Mouse (Mus musculus): ENCODE results near the gene Plgrkt.

Plgrkt gene

DNA sequence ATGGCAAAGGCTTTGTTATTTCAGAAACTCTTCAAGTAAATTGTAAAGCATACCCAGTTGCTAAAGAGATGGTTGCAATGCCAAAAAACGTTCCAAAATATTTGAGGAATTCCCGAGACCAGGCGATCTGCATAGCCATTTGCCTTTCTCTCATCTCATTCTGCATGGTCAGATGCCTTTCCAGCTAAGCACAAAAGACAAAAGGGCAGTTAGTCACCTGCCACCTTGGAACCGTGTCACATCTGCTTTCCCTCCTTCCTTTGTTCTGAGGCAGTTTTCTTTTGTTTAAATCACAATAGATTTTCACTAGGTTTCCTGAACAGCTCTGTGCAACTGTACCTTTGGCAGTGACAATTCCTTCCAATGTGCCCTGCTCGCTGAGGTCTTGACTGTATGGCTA, 16.2 kb downstream of the Plgrkt start:
- no peak for DNase-seq

DNA sequence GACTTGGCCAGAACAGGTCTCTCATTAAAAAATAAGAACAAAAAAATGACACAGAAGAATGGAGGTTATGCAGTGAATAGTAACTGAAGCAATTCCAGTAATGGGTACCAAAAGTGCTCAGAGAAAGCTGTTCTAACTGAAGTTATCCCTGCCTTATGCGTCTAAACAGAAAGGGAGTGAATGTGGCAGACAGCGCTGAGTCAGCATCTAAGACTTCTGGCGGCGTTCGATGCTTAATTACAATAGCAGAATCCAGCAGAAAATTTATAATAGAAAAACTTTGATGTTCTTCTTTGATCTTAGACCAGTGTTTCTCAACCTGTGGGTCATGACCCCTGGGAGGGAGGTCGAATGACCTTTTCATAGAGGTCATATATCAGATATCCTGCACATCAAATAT, 21.6 kb downstream of the Plgrkt start:
- no peak for DNase-seq

DNA sequence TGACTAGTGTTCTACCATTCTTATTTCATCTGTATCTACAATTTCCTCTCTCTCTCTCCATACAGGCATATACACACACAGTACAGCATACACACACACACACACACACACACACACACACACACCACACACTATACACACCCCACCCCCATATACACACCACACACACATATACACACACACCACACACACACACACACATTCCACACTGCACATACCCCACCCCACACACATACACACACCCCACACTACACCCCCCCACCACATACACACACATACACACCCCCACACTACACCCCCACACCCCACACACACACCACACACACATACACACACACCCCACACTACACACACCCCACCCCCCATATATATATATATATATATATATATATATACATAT, 22.3 kb downstream of the Plgrkt start:
- DNase-seq: no peak

GRCm38 (mm10) chr19:29342281-29342680, 24.9 kb downstream of the Plgrkt start:
- DNase-seq: no peak

GRCm38 (mm10) chr19:29341029-29341428, 26.2 kb downstream of the Plgrkt start:
- DNase-seq: no peak

GRCm38 (mm10) chr19:29336624-29337023, 30.6 kb downstream of the Plgrkt start:
- no peak for DNase-seq

GRCm38 (mm10) chr19:29334068-29334745, 33.0 kb downstream of the Plgrkt start, which contains the start of gene Rln1:
TSS of gene Rln1 (minus strand) at chr19:29334670.
- no peak for DNase-seq

DNA sequence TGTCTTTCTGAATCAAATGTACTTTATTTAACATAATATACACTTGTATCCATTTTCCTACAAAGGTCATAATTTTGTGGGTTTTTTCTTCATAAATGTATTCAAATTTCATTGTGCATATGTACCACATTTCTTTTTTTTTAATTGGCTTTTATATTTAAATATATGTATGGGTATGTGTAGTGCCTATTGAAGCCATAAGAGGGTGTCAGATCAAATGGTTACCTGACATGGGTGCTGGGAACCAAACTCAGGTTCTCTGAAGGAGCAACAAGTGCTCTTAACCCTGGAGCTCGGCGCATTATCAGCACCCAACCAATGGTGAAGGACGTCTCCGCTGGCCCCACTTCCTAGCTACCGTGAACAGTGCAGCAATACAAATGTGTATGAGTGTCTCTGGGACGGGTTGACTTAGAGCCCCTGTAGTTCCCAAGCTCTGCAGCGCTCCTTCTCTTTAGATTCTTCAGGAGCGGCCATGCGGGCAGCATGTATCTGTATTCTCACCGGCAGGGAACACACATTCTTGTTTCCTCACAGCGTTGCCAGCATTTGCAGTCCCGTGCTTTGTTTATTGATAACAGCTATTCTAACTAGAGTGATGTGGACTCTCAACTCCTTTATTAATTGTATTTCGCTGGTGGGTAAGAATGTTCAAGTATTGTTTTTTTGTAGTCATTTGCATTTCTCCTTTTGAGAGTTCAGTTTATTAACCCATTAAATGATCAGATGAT, 40.2 kb downstream of the Plgrkt start:
- no peak for DNase-seq

DNA sequence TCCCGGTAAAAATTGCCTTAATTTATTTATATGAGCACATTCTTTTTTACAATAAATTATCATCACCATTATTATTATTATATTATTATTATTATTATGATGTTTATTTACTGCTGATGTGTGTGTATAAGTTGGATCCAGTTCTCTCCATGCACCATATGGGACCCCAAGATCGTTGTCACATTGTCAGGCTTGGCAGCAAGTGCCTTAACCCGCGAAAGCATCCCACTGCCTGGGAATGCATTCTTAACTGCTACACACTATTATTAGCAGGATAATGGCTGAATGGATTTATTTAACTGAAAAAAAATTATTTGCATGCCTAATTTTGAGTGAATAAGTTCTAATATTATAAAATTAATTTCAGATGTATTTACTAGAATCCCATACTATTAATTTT, 40.8 kb downstream of the Plgrkt start:
- DNase-seq: no peak

DNA sequence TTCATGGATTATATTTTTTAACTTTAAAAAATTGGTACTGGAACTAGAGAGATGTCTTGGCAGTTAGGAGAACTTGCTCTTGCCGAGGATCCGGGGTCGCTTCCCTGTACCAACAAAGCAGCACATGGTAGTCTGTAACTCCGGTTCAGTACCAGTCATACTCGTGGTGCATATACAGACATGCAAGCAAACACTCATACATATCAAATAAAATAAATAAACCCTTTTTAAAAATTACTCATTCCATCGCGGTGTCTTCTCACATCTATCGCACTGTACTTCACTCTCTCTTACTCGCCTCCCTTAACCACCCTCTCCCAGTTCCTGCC, 41.4 kb downstream of the Plgrkt start:
- DNase-seq: no peak

DNA sequence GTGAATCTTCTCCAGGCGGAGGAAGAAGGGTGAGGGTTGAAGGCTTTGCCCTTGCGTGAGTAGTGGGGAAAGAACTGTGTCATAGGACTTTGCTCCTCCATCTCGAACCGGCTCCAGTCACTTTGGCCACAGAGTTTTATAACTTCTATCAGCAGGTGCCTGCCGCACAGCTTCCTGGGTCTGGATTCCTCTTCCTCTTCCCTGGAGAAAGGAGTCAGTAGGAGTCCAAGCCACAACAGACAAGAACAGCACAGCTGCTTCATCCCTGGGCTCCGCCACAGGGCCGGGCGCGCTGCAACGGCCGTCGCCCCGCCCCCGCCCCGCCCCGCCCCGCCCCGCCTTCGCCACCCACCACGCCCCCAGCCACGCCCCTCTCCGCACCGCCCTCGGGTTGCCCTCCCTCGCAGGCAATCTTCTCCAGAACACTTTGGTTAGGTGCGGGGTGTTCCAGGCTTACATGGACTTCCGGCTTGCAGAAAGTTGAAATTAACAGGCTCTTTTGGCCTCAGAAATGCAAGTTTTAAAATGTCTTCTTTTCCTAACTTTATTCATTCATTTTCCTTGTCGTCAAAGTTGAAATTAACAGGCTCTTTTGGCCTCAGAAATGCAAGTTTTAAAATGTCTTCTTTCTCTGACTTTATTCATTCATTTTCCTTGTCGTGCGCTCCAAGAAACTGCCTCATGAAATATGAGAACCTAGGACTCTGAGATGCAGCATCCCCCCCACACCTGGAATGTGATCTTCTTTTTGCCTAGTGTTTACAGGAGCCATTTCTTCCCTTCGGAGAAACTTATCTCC, 41.9 kb downstream of the Plgrkt start, which contains the start of gene Insl6:
Gene Insl6, minus strand, starts transcription at position 304 of the 799 bp plus-strand sequence.
- DNase-seq: peak; percentile 79

- DNase-seq: peak; percentile 23
These were observed 43.7 kb downstream of the Plgrkt start for GRCm38 (mm10) chr19:29323416-29324049.

DNA sequence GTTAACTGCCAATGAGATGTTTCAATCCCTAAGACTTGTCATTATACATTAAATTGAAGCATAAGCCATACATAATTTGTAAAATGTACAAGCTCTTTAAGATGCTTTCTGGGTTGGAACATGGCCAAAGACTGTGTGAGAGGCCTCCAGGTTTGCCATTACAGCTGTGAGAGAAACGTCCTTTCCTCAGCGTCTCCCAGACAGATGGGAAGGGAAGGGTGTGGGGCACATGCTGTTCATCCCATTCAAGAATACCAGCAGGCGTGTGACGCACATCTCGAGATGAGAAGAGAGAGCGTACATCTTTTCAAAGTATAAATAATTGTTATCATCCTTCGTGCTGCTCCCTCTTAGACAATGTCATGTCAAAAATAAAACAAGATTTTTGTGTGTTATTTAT, 54.5 kb downstream of the Plgrkt start:
- DNase-seq: no peak

- no peak for DNase-seq
These were observed 55.4 kb downstream of the Plgrkt start for GRCm38 (mm10) chr19:29311791-29312190.

DNA sequence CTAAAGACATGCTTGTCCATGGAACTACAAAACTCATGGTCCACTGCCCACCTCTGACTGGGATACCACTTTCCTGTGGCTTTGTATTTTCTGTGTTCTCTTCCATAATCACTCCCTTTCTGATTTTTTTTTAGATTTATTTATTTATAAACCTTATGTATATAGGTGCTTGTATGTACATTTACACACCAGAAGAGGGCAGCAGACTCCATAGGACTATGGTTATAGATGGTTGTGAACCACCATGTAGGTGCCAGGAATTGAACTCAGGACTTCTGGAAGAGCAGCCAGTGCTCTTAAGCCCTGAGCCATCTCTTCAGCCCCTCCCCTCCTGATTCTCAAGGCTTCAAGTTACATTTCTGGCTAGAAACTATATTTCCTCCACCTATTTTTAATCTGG, 58.4 kb downstream of the Plgrkt start:
- no peak for DNase-seq

DNA sequence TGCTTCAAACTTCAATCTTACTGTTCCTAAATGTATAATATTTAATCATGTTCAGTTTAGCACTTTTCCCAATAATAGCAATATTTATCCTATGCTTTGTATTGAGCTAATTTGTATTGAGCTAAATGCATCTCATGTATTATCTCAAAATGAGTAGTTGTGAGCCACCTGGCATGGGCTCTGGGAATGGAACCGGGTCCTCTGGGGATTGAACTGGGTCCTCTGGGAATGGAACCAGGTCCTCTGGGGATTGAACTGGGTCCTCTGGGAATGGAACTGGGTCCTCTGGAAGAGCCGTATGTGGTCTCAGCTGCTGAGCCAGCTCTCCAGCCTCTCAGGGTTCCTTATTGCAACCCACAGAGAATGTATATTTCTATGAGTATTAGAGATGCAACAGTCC, 65.1 kb downstream of the Plgrkt start:
- DNase-seq: no peak

DNA sequence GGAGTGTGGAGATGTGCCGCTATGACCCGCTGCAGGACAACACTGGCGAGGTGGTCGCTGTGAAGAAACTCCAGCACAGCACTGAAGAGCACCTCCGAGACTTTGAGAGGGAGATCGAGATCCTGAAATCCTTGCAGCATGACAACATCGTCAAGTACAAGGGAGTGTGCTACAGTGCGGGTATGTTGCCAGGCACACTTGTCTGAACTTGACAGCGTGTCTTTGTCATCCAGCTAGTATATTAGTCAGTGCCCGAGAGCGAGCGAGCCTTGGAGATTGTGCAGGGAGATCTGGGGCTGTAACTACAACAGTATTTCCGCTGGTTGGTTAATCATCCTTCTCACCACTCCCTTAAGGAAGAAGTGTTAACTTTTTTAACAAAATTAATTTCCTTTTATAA, 66.3 kb downstream of the Plgrkt start:
- no peak for DNase-seq
